Mouse (Mus musculus) embryonic stem cell, embryonic (primary cell): ENCODE data around the gene Rps6kc1.

Experiments used
- CTCF ChIA-PET, 4 experiments: fragments of 300-600 bp in 2 of 4; fragments of 350-600 bp in 2 of 4; sonication (Branson Sonifier 250); formaldehyde crosslinking; loops; one replicate each; lab custom pipeline; 2022; ENCODE audit warnings: inconsistent platforms in 2 of 4; lab: Charles Lee
- POLR2A ChIA-PET, 4 experiments: fragments of 300-600 bp in 2 of 4; fragments of 350-600 bp in 2 of 4; sonication (Branson Sonifier 250); formaldehyde crosslinking; loops; one replicate each; lab custom pipeline; 2022; ENCODE audit warnings: antibody characterized with exemption in 4 of 4, inconsistent platforms in 1 of 4; lab: Charles Lee

The Rps6kc1 gene

GRCm38 (mm10) chr1:190919725-190920469, 8.3 kb upstream of the Rps6kc1 start:
- ChIA-PET CTCF (interaction anchor here in 1 of 4 experiments (0.6 kb wide), 1 partner anchor 66 kb away, joined by 4 read pairs; no protein-coding TSS in a partner anchor), POLR2A (interaction anchor here in 3 of 4 experiments (0.7 to 1.6 kb wide), 6 partner anchors 8 to 187 kb away, joined by 3 to 4 read pairs (median 3); partner anchors contain the start of gene Flvcr1 (in 1 of the 3))

GRCm38 (mm10) chr1:190918938-190919337, 7.4 kb upstream of the Rps6kc1 start:
- ChIA-PET POLR2A (interaction anchor here in 3 of 4 experiments (0.7 to 1.6 kb wide), 5 partner anchors 9 to 188 kb away, joined by 3 to 4 read pairs (median 3); partner anchors contain the start of gene Flvcr1 (in 1 of the 3)), CTCF (interaction anchor here in 1 of 4 experiments (0.6 kb wide), 1 partner anchor 65 kb away, joined by 4 read pairs; no protein-coding TSS in a partner anchor)

- ChIA-PET CTCF (interaction anchor here in 1 of 4 experiments (0.6 kb wide), 1 partner anchor 83 kb away, joined by 4 read pairs; no protein-coding TSS in a partner anchor), POLR2A (interaction anchor here in 2 of 4 experiments (0.6 to 1.4 kb wide), 6 partner anchors 11 to 150 kb away, joined by 3 to 7 read pairs (median 4); partner anchors contain the start of genes Nsl1 (in 2 of the 2) and Tatdn3 (in 2 of the 2))
Measured at GRCm38 (mm10) chr1:190912623-190913022, 1.1 kb upstream of the Rps6kc1 start.

- ChIA-PET CTCF (no interaction called here), POLR2A (no interaction called here)
Measured at GRCm38 (mm10) chr1:190910836-190911235, 734 bp downstream of the Rps6kc1 start.

GRCm38 (mm10) chr1:190904714-190905113, 6.9 kb downstream of the Rps6kc1 start:
- ChIA-PET POLR2A (interaction anchor here in 1 of 4 experiments (0.9 to 1.9 kb wide), 2 partner anchors 23 to 31 kb away, joined by 3 to 4 read pairs; no protein-coding TSS in a partner anchor), CTCF (interaction anchor here in 1 of 4 experiments (0.6 to 1.3 kb wide), 2 partner anchors 9 to 21 kb away, joined by 3 read pairs; no protein-coding TSS in a partner anchor)

- CTCF ChIA-PET: interaction anchor here in 1 of 4 experiments (0.6 to 1.3 kb wide), 2 partner anchors 8 to 20 kb away, joined by 3 read pairs; no protein-coding TSS in a partner anchor
- POLR2A ChIA-PET: interaction anchor here in 1 of 4 experiments (0.9 to 1.9 kb wide), 3 partner anchors 24 to 94 kb away, joined by 3 to 4 read pairs (median 3); no protein-coding TSS in a partner anchor
Measured at GRCm38 (mm10) chr1:190904136-190904535, 7.4 kb downstream of the Rps6kc1 start.

GRCm38 (mm10) chr1:190901082-190901481, 10.5 kb downstream of the Rps6kc1 start:
- CTCF ChIA-PET: no interaction called here
- POLR2A ChIA-PET: no interaction called here

GRCm38 (mm10) chr1:190898899-190899575, 12.5 kb downstream of the Rps6kc1 start:
- ChIA-PET POLR2A (interaction anchor here in 1 of 4 experiments (1.0 kb wide), 1 partner anchor 8 kb away, joined by 4 read pairs; no protein-coding TSS in a partner anchor), CTCF (no interaction called here)

- CTCF ChIA-PET: no interaction called here
- POLR2A ChIA-PET: no interaction called here
Measured at GRCm38 (mm10) chr1:190898186-190898585, 13.4 kb downstream of the Rps6kc1 start.

GRCm38 (mm10) chr1:190893559-190894167, 17.9 kb downstream of the Rps6kc1 start:
- CTCF ChIA-PET: no interaction called here

GRCm38 (mm10) chr1:190888646-190889045, 22.9 kb downstream of the Rps6kc1 start:
- CTCF ChIA-PET: no interaction called here
- POLR2A ChIA-PET: no interaction called here

More at GRCm38 (mm10) chr1:190893559-190894167, 17.9 kb downstream of the Rps6kc1 start:
- POLR2A ChIA-PET: interaction anchor here in 3 of 4 experiments (0.6 to 1.1 kb wide), 3 partner anchors 15 to 1010 kb away, joined by 3 to 4 read pairs (median 3); no protein-coding TSS in a partner anchor

GRCm38 (mm10) chr1:190888031-190888430, 23.5 kb downstream of the Rps6kc1 start:
- POLR2A ChIA-PET: no interaction called here
- CTCF ChIA-PET: no interaction called here

GRCm38 (mm10) chr1:190886014-190886413, 25.6 kb downstream of the Rps6kc1 start:
- ChIA-PET POLR2A (no interaction called here), CTCF (interaction anchor here in 1 of 4 experiments (1.4 kb wide), 1 partner anchor 24 kb away, joined by 4 read pairs; no protein-coding TSS in a partner anchor)

- POLR2A ChIA-PET: no interaction called here
- CTCF ChIA-PET: interaction anchor here in 3 of 4 experiments (0.6 to 1.4 kb wide), 4 partner anchors 51 to 1886 kb away, joined by 3 to 4 read pairs (median 3); no protein-coding TSS in a partner anchor
Measured at GRCm38 (mm10) chr1:190881422-190881821, 30.1 kb downstream of the Rps6kc1 start.

- POLR2A ChIA-PET: no interaction called here
- CTCF ChIA-PET: no interaction called here
Measured at GRCm38 (mm10) chr1:190880638-190881037, 30.9 kb downstream of the Rps6kc1 start.

- ChIA-PET CTCF (no interaction called here), POLR2A (interaction anchor here in 1 of 4 experiments (2.1 kb wide), 1 partner anchor 16 kb away, joined by 5 read pairs; no protein-coding TSS in a partner anchor)
Measured at GRCm38 (mm10) chr1:190875751-190876150, 35.8 kb downstream of the Rps6kc1 start.

- ChIA-PET CTCF (no interaction called here), POLR2A (interaction anchor here in 1 of 4 experiments (2.1 kb wide), 1 partner anchor 16 kb away, joined by 5 read pairs; no protein-coding TSS in a partner anchor)
Measured at GRCm38 (mm10) chr1:190875089-190875488, 36.5 kb downstream of the Rps6kc1 start.

- ChIA-PET POLR2A (no interaction called here), CTCF (no interaction called here)
Measured at GRCm38 (mm10) chr1:190871068-190871467, 40.5 kb downstream of the Rps6kc1 start.
